Mouse (Mus musculus): ENCODE measurements around the gene Syne1. TPM values are rescaled to one million over a fixed set of nuclear protein-coding genes. Genes with fewer than 3 reads are reported as not detected.

The Syne1 gene
- polyA plus RNA-seq, 1 experiment: 12.3 TPM

DNA sequence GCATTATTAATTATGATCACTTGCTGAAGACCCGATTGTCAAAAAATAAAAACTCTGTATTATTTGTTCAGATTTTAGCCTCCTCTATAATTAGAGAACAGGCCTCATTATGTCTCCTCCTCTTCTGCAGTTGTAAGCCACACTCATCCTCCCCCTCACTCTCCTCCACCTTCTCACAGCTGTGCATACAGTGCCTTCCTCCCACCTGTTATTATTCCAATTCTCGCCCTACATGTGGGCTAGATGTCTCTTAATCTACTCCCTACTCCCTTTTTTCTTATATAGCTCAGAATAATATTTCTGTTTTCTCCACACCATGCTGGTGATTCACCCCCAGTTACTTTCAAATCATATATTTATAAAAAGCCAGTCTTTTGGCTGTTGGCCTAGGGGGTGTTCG is 371.4 kb downstream of the Syne1 start:
- 89% methylated on average over 3 of the region's 3 CpGs for WGBS
- no peak for DNase-seq (ENCODE audit: low read depth in 1 of 2, low spot score in 2 of 2)

GRCm38 (mm10) chr10:5177446-5178015 is 373.8 kb downstream of the Syne1 start:
- peaks cover 5% of the 10 kb centered on the region; the same call in 1 of the 2 replicates for H3K36me3 ChIP-seq (ENCODE audit: control insufficient read depth, insufficient read depth, low read length)
- H3K4me3 ChIP-seq (ENCODE audit: extremely low read depth, insufficient read depth, insufficient read length): no peak overlapping the region
- no peaks in the 10 kb centered on the region for H3K27me3 ChIP-seq (ENCODE audit: control insufficient read depth, insufficient read depth, low read length)
- no peak overlapping the region for H3K27ac ChIP-seq (ENCODE audit: insufficient read depth, low read length)
- TF ChIP-seq CTCF (IDR thresholded peaks at IDR 0.05; ENCODE audit: extremely low read depth, insufficient read depth, insufficient read length, insufficient replicate concordance) (no peak), POLR2A (IDR thresholded peaks at IDR 0.05; ENCODE audit: low read depth, low read length) (no peak)
- WGBS: 84% methylated on average over 9 of the region's 9 CpGs
- DNase-seq (ENCODE audit: low read depth in 1 of 2, low spot score in 2 of 2): no peak
- no peaks in the 10 kb centered on the region for H3K4me1 ChIP-seq (ENCODE audit: control insufficient read depth, insufficient read depth, insufficient read length)

More for the DNA sequence above, 371.4 kb downstream of the Syne1 start:
- Histone ChIP-seq H3K27ac (ENCODE audit: insufficient read depth, low read length) (no peak overlapping the region), H3K4me1 (ENCODE audit: control insufficient read depth, insufficient read depth, insufficient read length) (no peaks in the 10 kb centered on the region), H3K36me3 (ENCODE audit: control insufficient read depth, insufficient read depth, low read length) (peaks cover 6% of the 10 kb centered on the region), H3K27me3 (ENCODE audit: control insufficient read depth, insufficient read depth, low read length) (no peaks in the 10 kb centered on the region), H3K4me3 (ENCODE audit: extremely low read depth, insufficient read depth, insufficient read length) (no peak overlapping the region)
- no peak for TF ChIP-seq POLR2A (IDR thresholded peaks at IDR 0.05; ENCODE audit: low read depth, low read length)
- TF ChIP-seq CTCF (IDR thresholded peaks at IDR 0.05; ENCODE audit: extremely low read depth, insufficient read depth, insufficient read length, insufficient replicate concordance): no peak

- H3K27me3 ChIP-seq (ENCODE audit: control insufficient read depth, insufficient read depth, low read length): no peaks in the 10 kb centered on the region
- peaks cover 9% of the 10 kb centered on the region for H3K36me3 ChIP-seq (ENCODE audit: control insufficient read depth, insufficient read depth, low read length)
- H3K27ac ChIP-seq (ENCODE audit: insufficient read depth, low read length): no peak overlapping the region
- TF ChIP-seq CTCF (IDR thresholded peaks at IDR 0.05; ENCODE audit: extremely low read depth, insufficient read depth, insufficient read length, insufficient replicate concordance) (no peak), POLR2A (IDR thresholded peaks at IDR 0.05; ENCODE audit: low read depth, low read length) (no peak)
- H3K4me3 ChIP-seq (ENCODE audit: extremely low read depth, insufficient read depth, insufficient read length): no peak overlapping the region
- DNase-seq (ENCODE audit: low read depth in 1 of 2, low spot score in 2 of 2): no peak
- H3K4me1 ChIP-seq (ENCODE audit: control insufficient read depth, insufficient read depth, insufficient read length): no peaks in the 10 kb centered on the region
- 89% methylated on average over 2 of the region's 2 CpGs for WGBS
Observed at GRCm38 (mm10) chr10:5176371-5176770, 374.9 kb downstream of the Syne1 start.

- WGBS: 83% methylated on average over 1 of the region's 1 CpGs
Observed at GRCm38 (mm10) chr10:5170425-5170824, 380.9 kb downstream of the Syne1 start.

GRCm38 (mm10) chr10:5167481-5167880 is 383.8 kb downstream of the Syne1 start:
- peaks cover 14% of the 10 kb centered on the region for H3K36me3 ChIP-seq (ENCODE audit: control insufficient read depth, insufficient read depth, low read length)
- no peaks in the 10 kb centered on the region for H3K27me3 ChIP-seq (ENCODE audit: control insufficient read depth, insufficient read depth, low read length)
- no peak for DNase-seq (ENCODE audit: low read depth in 1 of 2, low spot score in 2 of 2)
- H3K27ac ChIP-seq (ENCODE audit: insufficient read depth, low read length): no peak overlapping the region
- H3K4me3 ChIP-seq (ENCODE audit: extremely low read depth, insufficient read depth, insufficient read length): no peak overlapping the region
- WGBS: 86% methylated on average over 3 of the region's 3 CpGs
- H3K4me1 ChIP-seq (ENCODE audit: control insufficient read depth, insufficient read depth, insufficient read length): no peaks in the 10 kb centered on the region
- TF ChIP-seq POLR2A (IDR thresholded peaks at IDR 0.05; ENCODE audit: low read depth, low read length): no peak
- TF ChIP-seq CTCF (IDR thresholded peaks at IDR 0.05; ENCODE audit: extremely low read depth, insufficient read depth, insufficient read length, insufficient replicate concordance): no peak

More at GRCm38 (mm10) chr10:5170425-5170824, 380.9 kb downstream of the Syne1 start:
- H3K4me3 ChIP-seq (ENCODE audit: extremely low read depth, insufficient read depth, insufficient read length): no peak overlapping the region
- TF ChIP-seq CTCF (IDR thresholded peaks at IDR 0.05; ENCODE audit: extremely low read depth, insufficient read depth, insufficient read length, insufficient replicate concordance) (no peak), POLR2A (IDR thresholded peaks at IDR 0.05; ENCODE audit: low read depth, low read length) (no peak)
- DNase-seq (ENCODE audit: low read depth in 1 of 2, low spot score in 2 of 2): no peak
- no peak overlapping the region for H3K27ac ChIP-seq (ENCODE audit: insufficient read depth, low read length)
- no peaks in the 10 kb centered on the region for H3K4me1 ChIP-seq (ENCODE audit: control insufficient read depth, insufficient read depth, insufficient read length)
- no peaks in the 10 kb centered on the region for H3K27me3 ChIP-seq (ENCODE audit: control insufficient read depth, insufficient read depth, low read length)
- peaks cover 18% of the 10 kb centered on the region for H3K36me3 ChIP-seq (ENCODE audit: control insufficient read depth, insufficient read depth, low read length)

- H3K4me3 ChIP-seq (ENCODE audit: extremely low read depth, insufficient read depth, insufficient read length): no peak overlapping the region
- no peak overlapping the region for H3K27ac ChIP-seq (ENCODE audit: insufficient read depth, low read length)
- no peaks in the 10 kb centered on the region for H3K4me1 ChIP-seq (ENCODE audit: control insufficient read depth, insufficient read depth, insufficient read length)
- 79% methylated on average over 5 of the region's 5 CpGs for WGBS
- no peak for DNase-seq (ENCODE audit: low read depth in 1 of 2, low spot score in 2 of 2)
- no peaks in the 10 kb centered on the region for H3K27me3 ChIP-seq (ENCODE audit: control insufficient read depth, insufficient read depth, low read length)
- TF ChIP-seq CTCF (IDR thresholded peaks at IDR 0.05; ENCODE audit: extremely low read depth, insufficient read depth, insufficient read length, insufficient replicate concordance): no peak
- H3K36me3 ChIP-seq (ENCODE audit: control insufficient read depth, insufficient read depth, low read length): peaks cover 8% of the 10 kb centered on the region
Observed at GRCm38 (mm10) chr10:5165439-5165838, 385.8 kb downstream of the Syne1 start.

DNA sequence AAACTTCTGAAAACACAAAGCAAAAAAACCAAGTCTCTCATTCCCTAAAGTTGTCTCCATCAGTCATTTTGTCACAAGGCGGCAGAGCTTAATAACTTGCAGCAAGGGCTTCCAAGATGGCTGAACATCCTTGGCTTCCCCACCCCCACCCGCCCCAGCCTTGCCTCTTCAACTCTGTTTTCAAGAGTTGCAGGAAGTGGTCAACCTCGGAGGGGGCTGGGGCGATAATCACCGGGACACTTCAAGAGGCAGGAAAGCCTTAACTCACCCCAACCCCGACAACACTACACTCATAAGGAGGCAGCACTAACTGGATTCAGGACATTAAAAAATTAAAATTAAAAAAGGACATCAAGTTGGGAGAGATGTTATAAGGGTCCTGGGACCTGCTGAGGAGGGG is 387.5 kb downstream of the Syne1 start:
- Histone ChIP-seq H3K27ac (ENCODE audit: insufficient read depth, low read length) (no peak overlapping the region; the same call in none of the 2 replicates), H3K27me3 (ENCODE audit: control insufficient read depth, insufficient read depth, low read length) (no peaks in the 10 kb centered on the region), H3K4me1 (ENCODE audit: control insufficient read depth, insufficient read depth, insufficient read length) (no peaks in the 10 kb centered on the region; the same call in 1 of the 2 replicates), H3K4me3 (ENCODE audit: extremely low read depth, insufficient read depth, insufficient read length) (no peak overlapping the region), H3K36me3 (ENCODE audit: control insufficient read depth, insufficient read depth, low read length) (peaks cover 9% of the 10 kb centered on the region)
- WGBS: 10% methylated on average over 6 of the region's 6 CpGs
- TF ChIP-seq POLR2A (IDR thresholded peaks at IDR 0.05; ENCODE audit: low read depth, low read length) (no peak), CTCF (IDR thresholded peaks at IDR 0.05; ENCODE audit: extremely low read depth, insufficient read depth, insufficient read length, insufficient replicate concordance) (no peak)
- DNase-seq (ENCODE audit: low read depth in 1 of 2, low spot score in 2 of 2): peak; percentile 17 to 68
